Mouse (Mus musculus) hindbrain, postnatal 0 days (tissue): ENCODE results near the gene Rgs6. TPM values are rescaled to one million over a fixed set of nuclear protein-coding genes. Genes with fewer than 3 reads are reported as not detected.

Experiments
- ATAC-seq: fragments of 200-750 bp; cut with Nextera tagmentation; 2 replicates; pipeline ENCODE4 v1.8.0; 2017; ENCODE audit warnings: mild to moderate bottlenecking, moderate TSS enrichment, moderate library complexity
- DNase-seq: peaks from one replicate; pipeline ENCODE4 v3.0.0-alpha.2; 2015; ENCODE audit warnings: low spot score
- H3K27ac ChIP-seq: fragments of 300-500 bp; sonication (generic); 2 replicates; pipeline ENCODE4 v1.5.1; 2014; ENCODE audit warnings: mild to moderate bottlenecking
- H3K27me3 ChIP-seq: fragments of 300-500 bp; sonication (generic); 2 replicates; pipeline ENCODE4 v1.6.1; 2014; ENCODE audit warnings: low read length, mixed read lengths; ENCODE audit not compliant: insufficient read depth
- H3K36me3 ChIP-seq: fragments of 300-500 bp; sonication (generic); 2 replicates; pipeline ENCODE4 v1.6.1; 2014; ENCODE audit warnings: low read length, mixed read lengths; ENCODE audit not compliant: insufficient read depth
- H3K4me1 ChIP-seq: fragments of 300-500 bp; sonication (generic); 2 replicates; pipeline ENCODE4 v1.6.1; 2014; ENCODE audit warnings: antibody characterized with exemption, low read length, mixed read lengths; ENCODE audit not compliant: insufficient read depth
- H3K4me2 ChIP-seq: fragments of 300-500 bp; sonication (generic); 2 replicates; pipeline ENCODE4 v1.6.1; 2014; ENCODE audit warnings: low read depth, mild to moderate bottlenecking, low read length, moderate library complexity, mixed read lengths
- H3K4me3 ChIP-seq: fragments of 300-500 bp; sonication (generic); 2 replicates; pipeline ENCODE4 v1.5.1; 2014; ENCODE audit warnings: low read length
- H3K9ac ChIP-seq: fragments of 300-500 bp; sonication (generic); replicated peaks from 2 replicates; pipeline ENCODE4 v1.6.1; 2014; ENCODE audit warnings: mild to moderate bottlenecking, low read length, moderate library complexity, mixed read lengths
- H3K9me3 ChIP-seq: fragments of 300-500 bp; sonication (generic); 2 replicates; pipeline ENCODE4 v1.6.1; 2016; ENCODE audit warnings: low read length, mixed read lengths
- CTCF ChIP-seq: IDR thresholded peaks from 2 replicates; pipeline ENCODE4 v1.5.1; 2016; ENCODE audit warnings: antibody characterized with exemption, control low read depth, low read depth
- WGBS: fragments of 180-500 bp; shearing (Covaris S2); extraction: QIAGEN DNeasy Blood & Tissue Kit; methylation state at CpG from one replicate; pipeline ENCODE4 v1.1.7; 2014; 5-methylcytosine and 5-hydroxymethylcytosine counted together
- polyA plus RNA-seq: library from polyadenylated mRNA; unstranded; fragments of >200 nt; fragmentation: Nextera tagmentation; extraction: Ambion mirVana; gene quantifications from 2 replicates; pipeline ENCODE4 v1.2.1, GENCODE M21; 2015
- total RNA-seq: library from RNA; depleted of rRNA; stranded (reverse); fragments of >200 nt; gene quantifications from 2 replicates; pipeline ENCODE4 v1.2.3, GENCODE M21; 2014

The Rgs6 gene
- total and polyA plus RNA-seq, 2 experiments from 2014 or later = 14.3 to 16.4 TPM

GRCm38 (mm10) chr12:82572706-82573105, 15.4 kb upstream of the Rgs6 start:
- no peak overlapping the region for H3K4me3 ChIP-seq
- no peak overlapping the region for H3K4me2 ChIP-seq
- H3K9me3 ChIP-seq = no peaks in the 10 kb centered on the region
- no peaks in the 10 kb centered on the region for H3K36me3 ChIP-seq
- no peak for ATAC-seq
- no peaks in the 10 kb centered on the region for H3K4me1 ChIP-seq
- 79% methylated on average over 1 of the region's 1 CpGs for WGBS
- DNase-seq = no peak
- H3K9ac ChIP-seq = no peak overlapping the region
- no peak overlapping the region for H3K27ac ChIP-seq
- no peaks in the 10 kb centered on the region for H3K27me3 ChIP-seq
- no peak for TF ChIP-seq CTCF

GRCm38 (mm10) chr12:82586592-82586991, 1.5 kb upstream of the Rgs6 start:
- no peaks in the 10 kb centered on the region for H3K36me3 ChIP-seq
- WGBS = 47% methylated on average over 7 of the region's 7 CpGs
- no peak overlapping the region for H3K27ac ChIP-seq
- no peak overlapping the region for H3K4me3 ChIP-seq
- H3K4me2 ChIP-seq = no peak overlapping the region
- TF ChIP-seq CTCF = peak; percentile 69
- H3K9me3 ChIP-seq = no peaks in the 10 kb centered on the region
- ATAC-seq (no peak), DNase-seq (peak; percentile 32)
- no peaks in the 10 kb centered on the region for H3K4me1 ChIP-seq
- H3K9ac ChIP-seq = no peak overlapping the region
- no peaks in the 10 kb centered on the region for H3K27me3 ChIP-seq

DNA sequence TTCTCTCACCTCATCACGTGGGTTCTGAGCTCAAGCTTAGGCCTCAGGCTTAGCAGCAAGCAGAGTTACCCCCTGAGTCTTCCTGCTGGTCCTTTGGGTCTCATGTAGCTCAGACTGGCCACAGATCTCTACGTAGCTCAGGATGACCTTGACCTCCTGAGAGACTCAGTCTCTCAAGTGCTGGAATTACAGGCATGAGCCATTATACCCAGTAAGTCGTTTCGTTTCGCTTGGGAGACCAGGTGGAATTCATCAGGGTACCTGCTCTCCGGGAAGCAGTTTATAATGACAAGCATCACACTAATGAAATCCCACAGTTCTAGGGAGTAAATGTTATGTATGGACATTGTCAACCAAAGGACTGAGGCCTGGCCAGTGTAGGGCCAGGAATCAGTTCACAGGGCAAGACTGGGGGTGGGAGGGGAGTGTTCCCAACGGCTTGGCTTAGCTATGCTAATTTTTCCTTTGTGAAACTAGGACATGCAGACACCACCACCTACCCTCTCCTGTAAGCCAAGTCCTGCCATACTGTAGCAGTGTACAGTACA, 670 bp upstream of the Rgs6 start:
- no peak for DNase-seq
- Histone ChIP-seq H3K4me2 (no peak overlapping the region), H3K4me1 (no peaks in the 10 kb centered on the region), H3K9ac (no peak overlapping the region), H3K27ac (no peak overlapping the region), H3K36me3 (no peaks in the 10 kb centered on the region), H3K4me3 (no peak overlapping the region), H3K27me3 (no peaks in the 10 kb centered on the region), H3K9me3 (no peaks in the 10 kb centered on the region)
- WGBS = 60% methylated on average over 7 of the region's 7 CpGs
- ATAC-seq = no peak
- TF ChIP-seq CTCF = no peak

- H3K9me3 ChIP-seq = no peaks in the 10 kb centered on the region
- ATAC-seq = 0 out of 2 replicates have a peak, but pooled peaks have one; percentile 40
- H3K4me2 ChIP-seq = peak overlapping the region; percentile 21; the same call in 1 of the 2 replicates
- no peak for TF ChIP-seq CTCF
- H3K4me1 ChIP-seq = no peaks in the 10 kb centered on the region
- H3K27me3 ChIP-seq = no peaks in the 10 kb centered on the region
- no peaks in the 10 kb centered on the region for H3K36me3 ChIP-seq
- H3K9ac ChIP-seq = no peak overlapping the region
- H3K4me3 ChIP-seq = no peak overlapping the region
- H3K27ac ChIP-seq = no peak overlapping the region
- WGBS = 19% methylated on average over 18 of the region's 19 CpGs
- peak; percentile 35 for DNase-seq
Observed at GRCm38 (mm10) chr12:82588846-82589630, 946 bp downstream of the Rgs6 start.

DNA sequence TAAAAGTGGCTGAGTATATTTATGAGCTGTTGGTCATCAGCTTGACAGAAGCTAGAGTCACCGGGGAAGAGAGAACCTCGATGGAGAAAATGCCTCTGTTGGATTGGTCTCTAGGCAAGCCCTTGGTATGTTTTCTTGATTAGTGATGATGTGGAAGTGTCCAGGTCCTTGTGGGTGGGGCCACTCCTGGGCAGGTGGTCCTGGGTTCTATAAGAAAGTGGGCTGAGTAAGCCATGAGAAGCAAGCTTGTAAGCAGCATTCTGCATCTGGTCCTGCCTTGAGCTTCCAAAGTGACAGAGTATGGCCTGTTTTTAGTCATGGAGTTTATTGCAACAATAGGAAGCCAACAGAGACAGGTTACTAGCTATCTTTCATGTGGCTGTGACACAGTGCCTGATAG, 10.9 kb downstream of the Rgs6 start:
- Histone ChIP-seq H3K36me3 (no peaks in the 10 kb centered on the region), H3K27me3 (no peaks in the 10 kb centered on the region), H3K27ac (no peak overlapping the region), H3K4me3 (no peak overlapping the region), H3K9ac (no peak overlapping the region), H3K4me1 (no peaks in the 10 kb centered on the region), H3K9me3 (no peaks in the 10 kb centered on the region), H3K4me2 (no peak overlapping the region)
- no peak for ATAC-seq
- WGBS = 97% methylated on average over 2 of the region's 2 CpGs
- DNase-seq = no peak
- no peak for TF ChIP-seq CTCF

- TF ChIP-seq CTCF = no peak
- WGBS = 37% methylated on average over 6 of the region's 6 CpGs
- ATAC-seq = no peak
- Histone ChIP-seq H3K27ac (no peak overlapping the region), H3K9me3 (no peaks in the 10 kb centered on the region), H3K4me2 (no peak overlapping the region), H3K9ac (no peak overlapping the region), H3K27me3 (no peaks in the 10 kb centered on the region), H3K4me3 (no peak overlapping the region), H3K36me3 (no peaks in the 10 kb centered on the region), H3K4me1 (no peaks in the 10 kb centered on the region)
- peak; percentile 62 for DNase-seq
Observed at GRCm38 (mm10) chr12:82600406-82600805, 12.3 kb downstream of the Rgs6 start.

GRCm38 (mm10) chr12:82602823-82603222, 14.7 kb downstream of the Rgs6 start:
- no peak for DNase-seq

More at GRCm38 (mm10) chr12:82602823-82603222, 14.7 kb downstream of the Rgs6 start:
- no peak for ATAC-seq
- Histone ChIP-seq H3K9ac (no peak overlapping the region), H3K4me2 (no peak overlapping the region), H3K36me3 (no peaks in the 10 kb centered on the region), H3K9me3 (no peaks in the 10 kb centered on the region), H3K4me3 (no peak overlapping the region), H3K4me1 (no peaks in the 10 kb centered on the region), H3K27ac (no peak overlapping the region), H3K27me3 (no peaks in the 10 kb centered on the region)
- WGBS = 63% methylated on average over 4 of the region's 4 CpGs
- no peak for TF ChIP-seq CTCF
